Mouse (Mus musculus) heart, embryonic 14.5 days (tissue): ENCODE results near the gene Map1b. TPM values are rescaled to one million over a fixed set of nuclear protein-coding genes. Genes with fewer than 3 reads are reported as not detected.

Experiments used
- ATAC-seq: fragments of 200-750 bp; cut with Nextera tagmentation; 2 replicates; pipeline ENCODE4 v1.8.0; 2017; ENCODE audit warnings: low read depth, moderate TSS enrichment; ENCODE audit not compliant: insufficient number of reproducible peaks, insufficient read depth, low FRiP score
- H3K27ac ChIP-seq, 2 experiments: fragments of 200-500 bp in 1 of 2; fragments of 300-500 bp in 1 of 2; sonication (generic) in 1 of 2; replicated peaks in 1 of 2; 2 replicates each; pipeline ENCODE4 v1.5.1; 2012 to 2014; ENCODE audit warnings: low read depth in 2 of 2, low read length in 2 of 2, control low read depth in 1 of 2, mild to moderate bottlenecking in 1 of 2, mixed read lengths in 1 of 2; ENCODE audit not compliant: control insufficient read depth in 1 of 2, insufficient read depth in 1 of 2
- H3K27me3 ChIP-seq: fragments of 300-500 bp; sonication (generic); 2 replicates; pipeline ENCODE4 v1.6.1; 2014; ENCODE audit warnings: mild to moderate bottlenecking, low read length, control low read depth; ENCODE audit not compliant: control insufficient read depth, insufficient read depth
- H3K36me3 ChIP-seq: fragments of 300-500 bp; sonication (generic); 2 replicates; pipeline ENCODE4 v1.6.1; 2014; ENCODE audit warnings: mild to moderate bottlenecking, control low read depth, low read length, mixed read lengths; ENCODE audit not compliant: control insufficient read depth, insufficient read depth
- H3K4me1 ChIP-seq, 2 experiments: fragments of 200-500 bp in 1 of 2; fragments of 300-500 bp in 1 of 2; sonication (generic) in 1 of 2; 2 replicates each; pipeline ENCODE4 v1.6.1; 2012 to 2014; ENCODE audit warnings: low read length in 2 of 2, control low read depth in 1 of 2, mixed read lengths in 1 of 2; ENCODE audit not compliant: control insufficient read depth in 2 of 2, insufficient read depth in 2 of 2
- H3K4me2 ChIP-seq: fragments of 300-500 bp; sonication (generic); 2 replicates; pipeline ENCODE4 v1.6.1; 2014; ENCODE audit warnings: mild to moderate bottlenecking, low read length
- H3K4me3 ChIP-seq, 2 experiments: fragments of 200-500 bp in 1 of 2; fragments of 300-500 bp in 1 of 2; sonication (generic) in 1 of 2; 2 replicates each; pipeline ENCODE4 v1.5.1; 2012 to 2014; ENCODE audit warnings: low read length in 2 of 2, mild to moderate bottlenecking in 2 of 2, control low read depth in 1 of 2, low read depth in 1 of 2, moderate library complexity in 1 of 2; ENCODE audit not compliant: control insufficient read depth in 1 of 2, insufficient read depth in 1 of 2
- H3K9ac ChIP-seq: fragments of 300-500 bp; sonication (generic); 2 replicates; pipeline ENCODE4 v1.6.1; 2014; ENCODE audit warnings: mild to moderate bottlenecking, low read length
- H3K9me3 ChIP-seq: fragments of 300-500 bp; sonication (generic); 2 replicates; pipeline ENCODE4 v1.6.1; 2016; ENCODE audit warnings: low read length, control low read depth; ENCODE audit not compliant: control insufficient read depth
- WGBS: fragments of 180-500 bp; shearing (Covaris S2); extraction: QIAGEN DNeasy Blood & Tissue Kit; methylation state at CpG from one replicate; pipeline ENCODE4 v1.1.7; 2014; 5-methylcytosine and 5-hydroxymethylcytosine counted together
- polyA plus RNA-seq: library from polyadenylated mRNA; unstranded; fragments of >200 nt; fragmentation: Nextera tagmentation; extraction: Ambion mirVana; gene quantifications from 2 replicates; pipeline ENCODE4 v1.2.1, GENCODE M21; 2014

Map1b gene
- polyA plus RNA-seq, 1 experiment from 2014 or later, result 135 TPM

DNA sequence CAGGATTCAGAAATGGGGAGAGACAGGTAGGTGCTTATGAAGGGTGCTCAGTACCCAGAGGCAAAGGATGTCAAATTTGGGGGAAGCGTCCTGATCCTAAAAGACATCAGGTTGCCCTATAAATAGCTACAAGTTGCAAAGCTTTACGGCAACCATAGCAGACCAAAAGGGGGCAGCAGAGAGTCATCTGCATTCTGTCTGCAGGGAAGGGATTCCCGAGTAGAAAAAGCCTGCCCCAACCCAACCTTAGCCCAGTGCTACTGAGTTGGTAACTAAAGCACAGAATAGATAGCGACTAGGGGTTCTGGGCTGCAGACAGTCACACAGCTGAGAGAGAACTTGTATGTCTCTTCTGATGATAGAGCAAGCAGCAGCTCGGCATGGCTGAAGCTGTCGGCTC, 140.8 kb downstream of the Map1b start:
- WGBS, result 27% methylated on average over 6 of the region's 6 CpGs
- Histone ChIP-seq H3K4me1 (no peaks in the 10 kb centered on the region), H3K27ac (no peak overlapping the region), H3K4me2 (no peak overlapping the region), H3K27me3 (no peaks in the 10 kb centered on the region), H3K4me3 (no peak overlapping the region), H3K9ac (no peak overlapping the region), H3K9me3 (no peaks in the 10 kb centered on the region), H3K36me3 (peaks cover 8% of the 10 kb centered on the region; the same call in 1 of the 2 replicates)
- no peak for ATAC-seq

GRCm38 (mm10) chr13:99374191-99374590, 142.1 kb downstream of the Map1b start:
- 79% methylated on average over 4 of the region's 4 CpGs for WGBS
- no peak for ATAC-seq
- no peaks in the 10 kb centered on the region for H3K9me3 ChIP-seq

DNA sequence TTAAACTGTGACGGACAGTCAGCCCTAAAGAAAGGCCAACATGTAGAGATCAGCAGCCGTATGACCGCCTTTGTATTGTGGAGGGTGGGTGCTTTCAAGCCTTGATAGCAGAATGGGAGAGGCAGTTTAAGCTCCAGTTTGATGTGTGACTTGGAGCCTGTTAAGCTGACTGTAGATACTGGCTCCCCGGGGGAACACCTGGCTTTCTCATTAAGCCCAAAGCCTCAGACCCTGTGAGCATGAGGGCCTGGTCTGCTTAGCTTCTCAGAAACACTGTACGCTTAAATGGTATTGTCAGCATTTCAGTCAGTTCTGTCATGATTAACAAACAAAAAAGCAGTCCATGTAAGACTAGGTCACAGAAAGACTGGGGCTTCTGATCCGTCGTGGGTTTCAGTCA, 142.7 kb downstream of the Map1b start:
- Histone ChIP-seq H3K4me1 (peaks cover 0 to 5% of the 10 kb centered on the region in 2 experiments; a peak in 2 of 4 replicates), H3K27ac (no peak overlapping the region), H3K36me3 (0 out of 2 replicates have a peak, but pooled peaks cover 8% of the 10 kb centered on the region), H3K9ac (no peak overlapping the region), H3K4me3 (no peak overlapping the region), H3K27me3 (no peaks in the 10 kb centered on the region), H3K9me3 (no peaks in the 10 kb centered on the region), H3K4me2 (no peak overlapping the region)
- WGBS, result 80% methylated on average over 7 of the region's 7 CpGs
- ATAC-seq, result no peak

More at GRCm38 (mm10) chr13:99374191-99374590, 142.1 kb downstream of the Map1b start:
- Histone ChIP-seq H3K4me2 (no peak overlapping the region), H3K36me3 (0 out of 2 replicates have a peak, but pooled peaks cover 8% of the 10 kb centered on the region), H3K4me1 (peaks cover 0 to under 1% of the 10 kb centered on the region in 2 experiments; a peak in 2 of 4 replicates), H3K4me3 (no peak overlapping the region), H3K27me3 (no peaks in the 10 kb centered on the region), H3K27ac (no peak overlapping the region), H3K9ac (no peak overlapping the region)

Other genes with a start within 250 kb of the Map1b start
- gene Ptcd2, start 171.8 kb downstream of the Map1b start, polyA plus RNA-seq, result 72.8 and 73.0 TPM in 2 replicates
- 75.2 and 80.6 TPM in 2 replicates for gene Mrps27, start 171.8 kb downstream of the Map1b start, polyA plus RNA-seq